Mouse (Mus musculus) B cell, adult 2 months (primary cell): ENCODE results near the gene Stn1.
A peak's percentile ranks its signal among the peaks of the same experiment; 100 is the strongest.

Source experiments
- DNase-seq, 2 experiments: peaks; one replicate each; pipeline ENCODE4 v3.0.0; 2022

Stn1 gene

DNA sequence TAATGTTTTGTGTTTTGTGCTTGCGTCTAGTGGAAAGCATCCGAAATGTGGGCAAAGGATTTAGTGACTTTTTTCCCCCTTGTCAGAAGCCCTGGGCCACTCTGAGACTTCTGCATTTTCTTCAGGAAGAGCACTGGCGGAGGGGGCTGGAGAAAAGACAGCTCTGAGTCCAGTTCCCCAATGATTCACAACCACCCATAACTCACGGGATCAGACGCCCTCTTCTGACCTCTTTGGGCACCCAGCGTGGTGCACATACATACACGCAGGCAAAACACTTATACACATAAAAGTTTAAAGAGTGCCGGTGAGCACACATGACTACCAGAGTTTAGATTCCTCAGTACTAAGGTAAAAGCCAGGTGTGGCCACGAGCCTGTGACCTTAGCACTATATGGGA, 71.8 kb downstream of the Stn1 start:
- peak; percentile 47 to 54 for DNase-seq

DNA sequence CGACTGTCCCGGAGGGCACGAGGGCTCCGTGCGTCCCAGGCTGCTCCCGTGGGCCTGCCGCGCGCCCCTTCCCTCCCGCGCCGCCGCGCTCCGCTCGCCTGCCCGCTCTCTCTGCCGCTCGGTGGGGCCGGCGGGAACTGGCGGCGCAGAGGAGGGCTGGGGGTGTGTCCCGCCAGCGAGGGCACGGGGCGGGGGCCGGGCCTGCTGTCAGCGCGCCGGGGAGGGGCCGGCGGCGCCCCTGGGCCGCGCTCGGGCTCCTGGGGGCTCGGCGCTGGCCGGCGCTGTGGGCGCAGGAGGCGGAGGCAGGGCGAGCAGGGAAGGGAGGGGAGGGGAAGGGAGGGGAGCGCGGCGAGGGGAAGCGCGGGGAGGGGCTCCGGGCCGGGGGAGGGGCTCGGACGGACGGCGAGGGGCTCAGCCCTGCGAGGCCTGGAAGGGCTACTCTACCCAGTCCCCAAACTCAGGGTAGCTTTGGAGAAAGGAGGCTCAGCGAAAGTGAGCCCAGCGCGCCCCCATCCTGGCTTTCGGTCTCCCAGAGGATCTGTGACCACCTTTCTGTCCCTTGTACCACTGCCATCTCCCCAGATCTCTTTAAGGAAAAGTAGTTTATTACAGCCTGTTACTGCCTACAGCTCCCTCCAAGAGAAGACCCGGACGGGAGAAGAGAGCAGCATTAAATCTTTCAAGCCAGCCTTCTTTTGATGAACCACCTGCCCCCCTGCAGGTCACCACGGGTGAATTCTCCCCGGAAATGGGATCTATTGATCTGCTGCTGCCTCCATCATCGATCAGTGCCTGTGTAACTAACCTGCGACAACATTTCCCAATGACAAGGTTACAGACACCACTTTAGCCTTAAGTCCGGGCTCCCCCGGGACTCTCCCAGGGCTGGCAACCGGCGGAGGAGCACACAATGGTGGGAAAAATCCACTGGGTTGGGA, 72.7 kb downstream of the Stn1 start, which contains the start of gene Sh3pxd2a:
Gene Sh3pxd2a (minus strand): TSS at position 98 of the 938 bp plus-strand sequence.
- peak; percentile 35 to 47 for DNase-seq

DNA sequence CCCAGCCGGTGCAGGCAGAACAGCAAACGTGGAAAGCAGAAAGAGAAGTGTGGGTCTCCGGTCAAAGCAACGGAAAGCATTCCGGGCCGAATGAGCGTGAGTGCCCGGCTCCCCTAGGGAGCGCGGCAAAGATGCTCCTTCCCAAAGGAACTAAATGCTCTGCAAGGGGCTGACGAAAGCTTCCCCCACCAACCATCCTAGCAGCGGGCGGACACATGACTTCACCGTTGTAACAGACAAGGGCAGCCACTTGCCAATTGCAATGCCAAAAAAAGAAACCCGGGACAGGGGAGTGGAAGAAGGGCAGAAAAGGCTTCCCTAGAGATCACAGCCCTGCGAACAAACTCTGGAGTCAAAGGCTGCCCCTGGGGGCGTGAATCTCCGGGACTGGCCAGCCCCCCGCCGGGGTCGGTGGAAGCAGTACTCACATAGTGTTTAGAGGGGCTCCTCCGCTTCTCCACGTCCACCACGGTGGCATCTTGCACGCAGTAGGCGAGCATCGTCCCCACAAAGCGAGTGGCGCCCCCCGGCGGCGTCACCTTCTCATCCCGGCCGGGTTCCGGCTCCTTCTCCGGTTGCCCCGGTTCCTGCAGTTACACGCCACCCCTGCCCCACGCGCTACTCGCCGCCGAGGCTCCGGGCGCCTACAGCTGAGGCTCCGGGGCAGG, 73.5 kb downstream of the Stn1 start:
- DNase-seq: peak; percentile 95 to 96

DNA sequence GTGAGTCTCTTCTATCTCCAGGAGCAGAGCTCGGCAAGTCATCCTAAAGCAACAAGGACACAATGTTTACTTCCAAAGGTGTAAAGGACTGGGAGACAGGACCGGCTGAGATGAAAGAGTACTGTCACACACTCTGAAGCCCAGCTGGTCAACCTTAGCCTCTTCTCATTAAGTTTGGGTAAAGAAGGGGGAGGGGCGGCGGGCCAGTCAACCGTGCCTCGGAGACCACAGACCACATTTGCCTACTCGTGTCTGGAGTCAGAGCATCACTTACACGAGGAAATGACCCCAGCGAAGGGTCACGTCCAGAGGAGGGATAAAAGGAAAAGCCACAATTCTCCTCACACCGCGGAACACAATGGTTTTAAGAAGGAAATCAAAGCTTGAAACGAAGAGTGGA, 74.1 kb downstream of the Stn1 start:
- peak; percentile 33 to 42 for DNase-seq

DNA sequence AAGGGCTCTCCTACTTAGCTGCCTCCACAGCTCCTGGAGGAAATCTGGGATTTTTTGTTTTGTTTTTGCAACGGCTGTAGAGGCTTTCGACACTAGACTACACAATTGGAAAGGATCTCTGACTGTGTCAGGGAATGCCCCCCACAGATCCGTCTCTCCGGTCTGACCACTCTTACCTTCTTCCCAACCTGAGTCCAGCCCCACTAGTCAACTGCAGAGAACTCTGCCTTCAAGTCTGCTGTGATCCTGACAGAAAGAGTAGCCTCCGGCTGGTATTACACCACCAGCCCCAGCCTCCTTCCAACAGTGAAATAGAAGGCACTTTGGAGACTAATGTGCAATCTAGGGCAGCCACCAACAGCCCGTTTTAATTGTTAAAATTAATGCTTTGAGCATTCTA, 74.6 kb downstream of the Stn1 start:
- DNase-seq: no peak

DNA sequence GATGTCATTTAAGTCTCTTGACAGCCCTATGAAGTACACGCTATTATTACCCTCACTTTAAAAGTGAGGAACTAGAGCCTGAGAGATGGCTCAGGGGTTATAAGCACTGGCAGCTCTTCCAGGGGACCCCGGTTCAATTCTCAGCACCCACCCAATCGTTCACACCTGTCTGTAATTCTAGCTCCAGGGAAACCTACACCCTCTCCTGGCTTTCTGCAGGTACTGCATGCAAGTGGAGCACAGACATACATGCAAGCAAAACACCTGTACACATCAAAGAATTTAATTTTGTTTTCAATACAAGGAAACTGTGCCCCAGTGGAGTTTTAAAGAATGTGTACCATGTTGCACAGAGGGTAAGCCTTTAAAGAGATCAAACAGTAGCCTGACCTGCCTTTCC, 75.5 kb downstream of the Stn1 start:
- peak in 1 of 2 experiments; percentile 22 for DNase-seq

DNA sequence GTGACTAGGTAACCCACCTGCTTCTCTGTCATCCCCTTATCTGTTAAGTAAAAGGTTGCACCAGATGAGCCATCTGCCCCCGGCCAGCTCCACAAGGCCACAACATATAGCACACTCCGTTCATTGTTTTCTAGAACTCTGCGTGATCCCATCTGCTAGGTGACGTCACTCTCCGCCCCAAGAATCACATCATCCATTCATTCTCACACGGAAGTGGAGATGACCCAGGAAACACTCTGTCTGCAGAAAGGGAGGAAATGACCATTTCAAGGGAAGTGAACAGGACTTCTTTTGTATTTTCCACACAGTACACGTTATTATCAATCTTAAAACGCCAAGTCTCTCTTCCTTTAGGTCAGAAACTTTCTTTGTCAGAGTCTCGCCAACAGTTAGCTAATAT, 75.9 kb downstream of the Stn1 start:
- no peak for DNase-seq

DNA sequence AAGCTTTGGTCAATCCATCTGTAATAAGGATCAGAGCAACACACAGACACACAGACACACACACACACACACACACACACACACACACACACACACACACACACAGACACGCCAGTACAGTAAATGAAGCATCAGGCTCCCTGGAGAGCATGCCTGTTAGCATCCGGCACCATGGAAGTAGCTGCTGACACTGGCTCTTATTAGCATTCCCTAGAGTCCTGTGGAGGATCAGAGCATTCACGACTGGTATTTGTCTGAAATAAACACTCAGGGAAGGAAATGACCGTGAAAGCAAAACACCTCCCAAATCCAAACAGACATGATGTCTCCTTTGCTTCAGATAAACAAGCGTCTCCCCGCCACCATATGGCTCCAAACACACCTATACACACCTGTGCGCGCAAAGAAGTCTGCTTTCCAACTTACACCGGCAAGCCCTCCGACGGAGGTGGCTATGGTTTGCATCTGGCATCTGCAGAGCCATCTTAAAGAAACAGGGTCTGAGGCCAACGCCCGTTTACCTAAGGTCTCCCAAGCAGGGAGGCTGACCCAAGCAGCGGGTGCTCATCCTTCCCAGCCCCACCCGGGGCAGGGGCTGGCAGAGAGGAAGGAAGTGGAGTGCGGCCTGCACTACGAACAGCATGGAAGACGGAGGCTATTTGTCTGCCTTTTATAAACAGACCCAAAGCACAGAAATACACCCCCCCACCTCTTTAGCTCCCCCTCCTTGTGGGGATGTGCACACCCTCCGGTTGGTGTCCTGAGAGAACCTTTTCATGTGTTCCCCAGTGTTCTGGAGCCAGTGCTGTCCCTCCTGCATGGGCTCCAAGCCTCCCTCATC, 77.0 kb downstream of the Stn1 start:
- no peak for DNase-seq

DNA sequence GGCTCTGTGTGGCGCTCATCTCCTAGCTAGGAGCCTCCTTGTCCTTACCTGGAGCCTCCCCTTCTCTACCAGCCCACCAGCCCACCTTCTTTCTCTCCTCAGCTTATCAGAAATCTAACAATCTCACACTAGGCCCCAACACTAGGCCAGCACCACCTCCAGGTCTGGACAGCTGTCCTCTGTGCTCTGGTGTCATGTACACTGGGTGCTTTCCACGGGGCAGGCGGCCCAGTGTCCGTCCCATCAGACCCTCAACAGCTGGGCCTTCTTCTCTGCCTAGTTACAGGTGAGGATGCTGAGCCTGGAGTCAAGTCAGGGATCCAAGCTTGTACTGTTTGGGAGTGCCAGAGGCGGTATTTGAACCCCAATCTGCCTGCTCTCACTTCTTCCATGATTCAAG, 78.1 kb downstream of the Stn1 start:
- no peak for DNase-seq

DNA sequence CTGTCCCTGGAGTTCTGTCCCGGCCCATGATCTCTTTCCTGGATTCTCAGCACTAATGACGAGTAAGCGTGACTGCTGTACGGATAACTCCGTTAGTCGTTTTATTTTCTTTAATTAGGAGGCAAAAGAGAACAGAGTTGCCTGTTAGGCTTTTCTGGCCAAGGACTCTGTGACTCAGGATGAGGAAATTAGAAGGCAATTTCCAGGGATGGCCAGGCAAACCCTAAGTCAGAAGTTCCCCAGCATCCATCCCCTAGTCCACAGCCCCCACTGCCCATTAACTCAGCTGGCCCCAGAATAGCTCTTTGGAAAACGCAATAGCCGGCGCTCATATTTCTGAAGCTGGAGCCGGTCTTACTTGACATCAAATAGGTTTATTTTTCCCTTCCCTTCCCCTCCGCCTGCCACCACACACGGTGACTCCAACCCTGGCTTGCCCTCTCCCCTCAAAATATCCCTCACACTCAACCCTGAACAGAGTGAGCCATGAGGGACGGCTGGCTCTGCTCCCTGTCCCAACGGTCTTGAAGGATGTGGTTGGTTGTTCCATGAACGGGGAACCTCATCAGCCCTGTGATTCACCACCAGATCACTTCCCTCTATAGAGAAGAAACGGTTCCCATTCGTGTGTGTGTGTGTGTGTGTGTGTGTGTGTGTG, 78.7 kb downstream of the Stn1 start:
- DNase-seq: peak in 1 of 2 experiments; percentile 21

DNA sequence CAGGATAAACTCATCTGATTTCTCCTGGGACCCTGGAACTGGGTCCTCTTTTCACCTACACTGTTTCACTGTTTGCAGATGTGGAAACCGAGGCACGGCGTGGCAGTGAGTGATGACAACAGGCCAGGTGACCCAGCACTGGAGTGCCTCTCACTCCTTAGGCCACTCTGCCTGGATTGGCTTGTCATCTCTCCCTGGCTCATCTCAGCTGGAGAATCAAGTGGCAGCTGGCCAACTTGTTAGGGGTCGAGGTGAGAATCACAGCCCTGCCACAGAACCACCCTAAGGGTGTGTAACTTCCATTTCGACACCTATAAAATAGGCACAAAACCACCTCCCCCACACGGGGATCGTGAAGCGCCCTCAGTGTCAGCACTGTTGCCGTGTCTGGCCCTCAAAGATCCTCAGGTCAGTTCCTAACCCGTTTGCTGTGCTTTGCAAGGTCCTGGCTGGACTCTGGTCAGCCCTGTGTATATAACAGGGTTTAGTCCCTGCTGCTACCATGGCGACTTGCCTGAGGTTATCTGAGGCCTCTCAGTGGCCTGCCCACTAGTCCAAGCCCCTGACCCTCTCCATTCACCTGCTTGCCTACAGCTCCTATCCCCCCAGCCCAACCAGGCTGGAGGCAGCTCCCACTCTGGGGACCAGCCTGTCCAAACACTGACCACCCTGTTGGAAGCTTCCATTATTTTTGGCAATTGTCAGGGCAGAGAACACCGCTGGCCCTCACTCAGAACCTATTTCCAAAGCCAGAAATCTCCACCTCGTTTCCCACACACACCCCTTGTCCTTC, 79.4 kb downstream of the Stn1 start:
- DNase-seq: no peak

DNA sequence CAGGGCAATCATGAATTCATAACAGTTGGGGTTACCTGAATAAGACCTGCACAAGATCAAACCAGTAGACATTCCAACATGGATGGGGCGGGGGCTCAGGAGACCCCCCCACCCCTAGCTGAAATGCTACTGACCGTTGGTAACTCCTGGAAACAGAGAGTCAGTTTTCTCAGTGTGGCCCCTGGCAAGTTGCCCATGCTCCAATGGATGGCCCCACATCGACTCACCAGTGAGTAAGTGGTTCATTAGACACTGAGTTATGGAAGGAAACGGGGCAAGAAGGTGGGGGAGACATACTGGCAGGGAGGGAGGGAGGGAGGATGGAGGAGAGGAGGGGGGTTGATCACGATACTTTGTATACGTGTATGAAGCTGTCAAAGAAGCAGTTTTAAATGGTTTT, 81.3 kb downstream of the Stn1 start:
- DNase-seq: no peak

DNA sequence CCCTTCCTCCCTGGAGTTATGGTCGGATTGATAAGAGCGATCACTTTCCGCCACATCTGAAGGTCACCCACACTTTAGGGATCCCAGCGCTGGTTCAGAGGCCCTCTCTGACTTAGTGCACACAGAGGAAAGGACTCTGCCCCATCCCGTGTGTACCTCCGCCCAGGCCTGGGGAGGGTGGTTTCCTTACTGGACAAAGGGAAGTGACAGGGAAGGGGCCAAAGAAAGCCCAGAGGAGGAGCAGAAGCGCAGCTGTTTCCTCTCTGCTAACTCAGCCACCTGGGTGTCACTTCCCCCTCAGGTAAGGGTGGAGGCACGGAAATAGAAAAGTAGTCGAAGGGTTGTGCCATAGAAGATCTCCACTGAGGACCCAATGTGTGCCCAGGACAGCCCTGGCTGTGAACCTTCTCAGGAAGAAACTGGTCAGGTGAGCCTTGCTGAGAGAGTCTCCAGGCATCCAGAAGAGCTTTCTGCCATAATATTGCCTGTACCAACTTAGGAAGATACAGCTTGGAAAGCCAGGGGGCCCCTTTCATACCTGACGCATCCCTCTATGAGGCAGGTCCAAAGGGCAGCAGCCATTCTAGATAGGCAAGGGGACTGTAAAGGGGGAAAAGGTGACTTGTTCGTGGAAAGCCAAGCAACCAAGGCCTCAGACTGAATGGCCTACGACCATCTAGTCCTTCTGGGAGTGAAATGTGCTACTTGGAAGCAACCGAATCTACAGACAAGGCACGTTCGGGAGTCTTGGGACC, 82.1 kb downstream of the Stn1 start:
- peak; percentile 54 to 56 for DNase-seq

DNA sequence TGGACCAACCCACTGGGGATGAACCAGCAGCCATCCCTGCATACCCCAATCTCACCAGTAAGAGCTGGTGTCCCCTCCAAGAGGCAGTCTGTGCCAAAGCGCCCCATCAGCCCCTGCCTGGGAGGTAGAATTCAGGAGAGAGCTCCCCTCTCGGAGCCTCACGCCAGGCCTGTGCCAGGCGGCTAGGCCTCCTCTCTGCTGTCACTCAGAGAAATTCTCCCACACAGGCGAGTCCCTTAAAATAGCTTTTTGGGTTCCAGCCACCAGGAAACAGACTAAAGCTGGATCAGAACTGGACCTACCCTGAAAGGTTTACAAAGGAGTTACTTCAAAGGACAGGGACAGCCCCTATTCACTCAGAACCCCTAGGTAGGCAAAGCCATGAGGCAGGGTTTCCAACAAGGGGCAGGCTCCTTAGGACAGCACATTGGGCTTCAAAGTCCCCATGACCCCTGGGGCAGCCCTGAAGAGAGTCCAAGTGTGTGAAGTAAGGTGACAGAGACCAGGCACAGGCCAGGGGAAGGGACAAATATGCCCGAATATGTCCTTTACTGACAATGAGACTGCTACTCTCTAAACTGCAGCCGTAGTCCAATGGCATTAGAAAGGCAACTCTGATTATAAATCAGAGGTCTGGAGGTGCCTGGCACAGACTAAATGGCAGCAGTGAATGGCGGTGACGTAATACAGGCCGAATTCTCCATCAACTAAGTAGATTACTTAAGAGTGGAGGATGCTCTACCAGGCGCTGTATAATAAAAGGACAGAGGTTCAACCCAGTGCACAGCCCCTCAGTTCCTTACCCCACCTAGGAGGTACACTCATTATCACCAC, 82.9 kb downstream of the Stn1 start:
- DNase-seq: no peak

DNA sequence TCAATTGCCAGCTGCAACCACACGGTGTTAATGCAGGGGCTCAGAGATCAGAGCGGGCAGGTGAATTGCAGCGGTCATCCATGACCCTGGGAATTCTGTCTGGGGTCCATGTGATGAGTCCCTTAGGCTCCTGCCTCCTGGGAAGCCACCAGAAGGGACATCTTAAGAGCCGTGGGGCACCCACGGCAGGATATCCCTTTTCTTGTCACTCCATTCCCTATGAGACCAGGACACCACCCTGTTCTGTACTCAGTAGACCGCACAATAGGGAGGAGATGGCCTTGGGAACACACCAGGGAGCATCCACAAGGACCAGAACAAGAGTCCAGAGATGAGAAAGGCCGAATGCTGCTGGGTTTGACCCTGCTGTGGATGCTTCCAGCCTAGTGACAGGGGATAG, 84.0 kb downstream of the Stn1 start:
- no peak for DNase-seq

DNA sequence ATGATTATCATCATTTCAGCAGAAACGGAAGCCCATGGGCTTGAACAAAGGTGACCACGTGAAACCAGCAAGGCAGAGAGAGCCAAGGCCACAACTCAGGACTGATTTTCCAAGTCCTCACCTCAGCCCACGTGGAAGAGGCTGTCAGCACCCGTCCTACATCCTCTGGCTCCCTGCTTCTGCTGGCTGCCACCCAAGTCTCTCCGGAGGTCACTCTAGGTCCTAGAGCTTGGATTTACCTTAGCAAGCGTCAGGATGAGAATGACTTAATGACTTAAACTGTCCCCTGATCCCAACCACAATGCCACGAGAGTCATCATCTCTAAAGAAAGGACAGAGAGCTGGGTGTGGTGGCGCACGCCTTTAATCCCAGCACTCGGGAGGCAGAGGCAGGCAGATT, 84.6 kb downstream of the Stn1 start:
- DNase-seq: no peak

DNA sequence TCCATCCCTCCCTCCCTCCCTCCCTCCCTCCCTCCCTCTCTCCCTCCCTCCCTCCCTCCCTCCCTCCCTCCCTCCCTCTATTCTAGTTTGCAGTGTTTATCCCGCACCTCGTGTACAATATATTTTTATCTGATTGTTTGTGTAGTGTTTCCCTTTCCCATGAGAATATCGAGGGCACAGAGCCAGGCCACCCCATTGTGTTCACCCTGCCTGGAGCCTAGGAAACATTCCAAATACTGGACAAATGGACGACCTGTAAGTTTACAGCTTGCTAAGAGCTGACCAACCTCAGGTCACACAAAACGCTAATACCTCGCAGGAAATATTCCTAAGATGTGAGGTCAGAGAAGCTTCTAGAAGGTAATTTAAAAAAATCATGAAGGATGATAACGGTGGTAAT, 85.1 kb downstream of the Stn1 start:
- no peak for DNase-seq

DNA sequence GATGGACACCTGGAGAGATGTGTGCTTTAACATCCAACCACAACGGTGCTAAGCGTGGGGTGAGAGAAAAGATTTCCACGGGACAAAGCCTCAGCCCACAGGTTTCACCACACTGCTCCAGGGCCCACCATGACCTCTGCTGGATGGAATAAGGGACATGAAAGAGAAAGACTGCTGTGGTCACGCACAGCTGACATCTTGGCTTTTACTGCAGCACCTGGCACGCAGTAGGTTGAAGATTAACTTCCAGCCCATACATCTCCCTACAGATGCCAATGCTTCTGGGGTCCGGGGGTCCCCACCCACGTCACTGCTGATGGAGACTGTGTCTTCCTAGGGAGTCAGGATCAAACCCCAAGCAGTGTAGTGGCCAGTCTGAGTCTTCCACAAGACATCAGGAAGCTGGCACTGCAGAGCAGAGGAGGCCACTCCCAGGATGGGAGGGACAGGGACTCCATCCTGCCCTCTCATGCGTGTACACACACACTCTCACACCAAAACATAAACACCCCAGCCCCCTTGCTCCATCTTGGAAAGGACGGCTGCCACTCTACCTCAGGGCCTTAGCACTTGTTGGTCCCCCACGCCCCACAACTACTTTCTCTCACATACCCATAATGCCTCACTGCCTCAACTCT, 85.7 kb downstream of the Stn1 start:
- peak; percentile 42 to 44 for DNase-seq
